Mouse (Mus musculus) testis, postnatal 10 days (tissue): Measurements from ENCODE around the gene Atp8b5.

Experiments used
- DNase-seq: peaks from one replicate; pipeline ENCODE4 v3.0.0; 2021; ENCODE audit warnings: low spot score

Atp8b5 gene

GRCm38 (mm10) chr4:43383246-43384082 is 116.5 kb downstream of the Atp8b5 start:
- DNase-seq, result no peak

DNA sequence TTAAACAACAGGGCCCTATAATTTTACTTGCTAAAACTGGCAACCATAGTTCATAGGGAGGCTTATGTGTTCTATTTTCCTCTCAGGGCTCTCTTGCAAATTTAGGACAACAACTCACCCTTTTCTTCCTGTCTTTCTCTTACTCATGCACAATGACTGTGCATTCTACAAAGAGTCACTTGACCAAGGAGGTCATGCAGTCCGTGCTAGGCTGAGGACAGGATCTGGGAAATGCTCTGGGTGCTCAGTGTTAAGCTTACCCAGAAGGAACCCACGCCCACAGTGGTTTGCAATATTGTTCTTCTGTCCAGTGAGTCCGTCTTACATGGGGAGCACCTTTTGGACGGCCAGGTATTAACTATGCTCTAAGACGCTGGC is 117.1 kb downstream of the Atp8b5 start:
- DNase-seq, result no peak

DNA sequence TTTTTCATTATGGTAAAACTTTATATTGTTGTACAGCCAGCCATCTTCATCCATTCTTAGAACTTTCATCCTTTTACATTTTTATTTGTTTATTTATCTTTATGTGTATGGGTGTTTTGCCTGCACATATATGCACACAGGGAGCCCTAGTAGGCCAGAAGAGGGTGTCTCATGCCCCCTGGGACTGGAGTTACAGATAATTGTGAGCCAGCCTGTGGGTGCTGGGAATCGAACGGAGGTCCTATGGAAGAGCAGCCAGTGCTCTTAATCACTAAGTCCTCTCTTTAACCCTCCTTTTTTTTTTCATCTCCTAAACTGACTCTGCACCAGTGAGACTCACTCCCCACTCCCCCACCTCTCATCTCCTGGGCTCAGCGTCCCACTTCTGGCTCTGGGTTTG is 117.6 kb downstream of the Atp8b5 start:
- DNase-seq, result no peak

GRCm38 (mm10) chr4:43386932-43387331 is 120.0 kb downstream of the Atp8b5 start:
- no peak for DNase-seq

DNA sequence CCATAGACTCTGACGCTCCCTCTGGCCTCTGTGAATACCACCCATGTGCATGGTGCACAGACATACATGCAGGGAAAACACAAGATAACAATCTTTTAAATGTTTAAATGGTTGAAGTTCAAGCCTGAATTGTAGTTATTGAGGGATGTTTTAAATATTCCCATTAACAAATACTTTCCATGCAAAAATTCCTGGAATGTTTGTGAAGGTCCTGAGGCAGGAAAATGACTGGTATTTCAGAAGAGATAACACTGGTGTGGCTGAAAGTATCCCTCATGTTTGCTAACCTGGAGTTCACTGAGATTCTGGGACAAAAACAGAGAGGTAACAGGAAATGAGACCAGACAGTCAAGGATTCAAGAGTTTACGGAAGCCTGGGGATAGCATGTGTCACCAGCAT is 122.4 kb downstream of the Atp8b5 start:
- DNase-seq, result no peak

DNA sequence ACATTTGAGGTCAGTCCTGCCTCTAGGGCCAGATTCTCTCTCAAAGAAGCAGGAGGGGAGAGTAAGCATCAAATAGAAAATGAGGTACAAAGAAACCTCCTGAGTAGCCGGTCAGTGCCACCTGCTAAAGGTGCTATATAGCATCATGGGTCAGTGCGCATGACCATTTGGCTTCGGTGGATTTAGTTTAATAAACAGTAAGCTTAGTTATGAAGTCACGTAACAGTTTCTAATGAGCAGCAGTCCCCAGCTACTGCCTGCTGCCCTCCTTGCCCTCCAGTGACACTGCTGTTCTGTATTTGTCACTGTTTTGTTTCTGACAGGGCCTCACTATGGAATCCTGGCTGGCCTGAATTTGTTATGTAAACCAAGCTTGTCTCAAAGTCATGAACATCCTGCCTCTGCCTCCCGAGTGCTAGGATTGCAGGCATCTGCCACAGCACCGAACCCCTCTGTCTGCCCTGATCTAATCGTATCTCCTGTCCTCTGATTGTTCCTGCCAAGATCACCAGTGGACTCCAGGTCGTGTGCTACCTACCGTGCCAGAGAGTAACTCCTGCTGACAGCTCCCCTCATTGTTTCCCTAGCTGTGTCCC is 123.0 kb downstream of the Atp8b5 start:
- no peak for DNase-seq

DNA sequence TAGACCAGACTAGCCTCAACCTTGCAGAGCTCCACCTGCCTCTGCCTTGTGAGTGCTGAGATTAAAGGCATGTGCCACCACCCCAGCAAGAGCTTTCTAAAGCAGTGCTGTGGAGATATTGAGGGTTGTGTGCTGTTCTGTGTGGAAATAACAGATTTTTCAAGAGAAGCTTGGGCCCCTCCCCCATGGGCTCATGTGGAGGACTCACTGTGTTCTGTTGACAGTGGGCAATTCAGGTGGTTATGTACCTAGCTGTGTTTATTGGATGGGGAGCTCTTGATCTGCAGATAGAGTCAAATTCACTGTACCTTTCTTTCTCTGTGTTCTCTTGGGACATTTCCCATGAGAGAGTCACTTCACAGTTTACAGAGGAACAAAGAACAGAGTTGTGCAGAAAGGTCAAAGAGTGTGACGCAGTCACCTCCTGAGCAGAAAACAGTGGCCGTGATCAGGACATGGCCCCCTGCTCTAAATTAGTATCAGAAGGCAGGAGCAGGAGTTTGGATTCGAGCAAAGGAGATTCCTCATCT is 124.6 kb downstream of the Atp8b5 start:
- DNase-seq, result no peak

- DNase-seq, result peak; percentile 65
Measured at GRCm38 (mm10) chr4:43394345-43394891, 127.5 kb downstream of the Atp8b5 start.

DNA sequence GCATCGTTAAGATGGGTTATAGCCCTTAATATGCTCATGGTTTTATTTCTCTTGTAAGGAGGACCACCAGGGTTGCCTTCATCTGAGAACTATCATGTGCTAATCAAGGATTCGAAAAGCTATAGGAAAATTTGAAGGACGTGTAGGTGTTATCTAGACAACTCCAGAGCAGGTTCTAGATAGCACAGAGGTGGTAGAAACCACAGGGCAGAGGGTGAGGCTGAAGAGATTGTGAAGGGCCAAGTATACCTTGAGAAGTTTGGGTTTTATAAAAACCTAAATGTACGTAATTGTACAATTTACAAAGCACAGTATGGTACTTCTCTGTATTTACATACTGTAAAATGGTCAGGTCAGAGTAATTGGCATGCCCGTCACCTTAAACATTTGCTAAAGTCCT is 128.2 kb downstream of the Atp8b5 start:
- no peak for DNase-seq

GRCm38 (mm10) chr4:43395836-43396235 is 128.9 kb downstream of the Atp8b5 start:
- no peak for DNase-seq

GRCm38 (mm10) chr4:43396381-43396780 is 129.4 kb downstream of the Atp8b5 start:
- no peak for DNase-seq

DNA sequence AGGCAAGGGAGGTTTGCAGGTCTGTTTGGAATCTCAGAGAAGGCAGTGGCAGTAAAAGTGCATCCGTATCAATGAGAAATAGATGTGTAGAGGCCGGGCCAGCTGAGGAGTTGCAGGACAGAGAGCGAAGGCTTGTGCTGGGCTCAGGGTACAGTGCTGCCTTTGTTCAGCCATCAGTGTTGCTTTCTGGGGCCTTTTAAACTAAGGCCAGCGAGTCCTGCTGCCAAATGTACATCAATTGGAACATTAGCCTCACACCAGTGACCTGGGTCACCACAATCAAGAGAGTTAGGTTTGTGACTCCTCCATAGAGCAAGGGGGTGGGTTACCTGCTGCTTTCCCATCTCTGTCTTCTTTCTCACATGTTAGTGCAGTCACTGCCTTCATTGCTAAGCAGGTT is 131.1 kb downstream of the Atp8b5 start:
- peak; percentile 45 for DNase-seq

DNA sequence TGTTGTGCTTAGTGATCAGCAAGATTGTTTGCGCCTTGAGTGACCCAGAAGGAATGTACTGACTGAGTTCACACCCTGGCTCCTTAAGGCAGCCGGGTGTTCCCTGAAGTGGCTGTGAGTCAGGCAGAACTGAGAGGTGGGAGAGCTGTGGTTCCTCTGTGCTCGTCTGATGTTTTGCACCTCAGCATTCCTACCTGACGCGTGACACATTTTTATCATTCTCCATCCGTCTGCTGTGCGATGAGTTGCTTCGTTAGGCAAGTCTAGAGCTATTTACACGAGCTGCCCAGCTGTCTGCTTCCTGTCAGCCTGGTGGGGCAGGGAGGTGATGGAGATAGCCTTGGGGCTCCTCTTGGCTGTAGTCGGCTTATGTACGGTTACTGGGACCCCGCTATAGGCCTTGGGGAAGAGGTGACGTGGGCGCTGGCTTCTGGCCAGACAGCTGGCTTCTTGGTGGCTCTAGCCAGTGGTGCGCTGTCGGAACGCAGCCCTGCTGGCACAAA is 131.9 kb downstream of the Atp8b5 start:
- peak; percentile 72 for DNase-seq

DNA sequence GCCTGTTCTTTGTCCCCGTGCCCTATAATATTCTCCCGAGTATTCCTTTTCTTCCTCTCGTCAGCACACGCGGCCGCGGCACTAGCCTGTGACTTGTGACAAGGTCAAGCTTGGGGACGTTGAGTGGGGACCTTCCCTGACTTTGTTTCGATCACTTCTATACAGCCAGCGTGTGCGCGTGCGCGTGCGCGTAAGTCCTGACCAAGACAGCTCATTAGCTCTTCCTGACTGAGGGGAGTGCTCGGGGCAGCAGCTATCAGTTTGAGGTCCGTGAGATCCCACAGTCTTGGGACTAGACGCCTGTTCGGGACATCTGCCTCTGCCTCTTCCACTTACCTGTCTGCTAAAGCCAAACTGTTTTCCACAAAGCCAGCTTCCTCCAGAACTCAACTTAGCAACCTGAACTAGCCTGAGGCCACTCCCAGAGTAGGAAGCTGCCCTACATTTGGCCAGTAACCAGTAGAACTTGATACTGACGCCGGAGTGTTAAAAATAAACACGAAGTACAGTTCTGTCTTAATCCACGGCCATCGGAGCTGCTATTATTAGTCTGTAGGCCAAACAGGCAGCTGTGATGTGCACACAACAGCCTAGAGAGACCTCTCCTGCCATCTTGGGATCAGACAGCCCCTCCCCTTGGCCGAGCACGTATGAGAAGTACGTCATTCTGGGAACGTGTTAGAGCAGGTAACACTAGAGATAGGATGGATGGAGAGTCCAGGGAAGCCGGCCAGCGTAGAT is 132.6 kb downstream of the Atp8b5 start:
- DNase-seq, result peak; percentile 45

DNA sequence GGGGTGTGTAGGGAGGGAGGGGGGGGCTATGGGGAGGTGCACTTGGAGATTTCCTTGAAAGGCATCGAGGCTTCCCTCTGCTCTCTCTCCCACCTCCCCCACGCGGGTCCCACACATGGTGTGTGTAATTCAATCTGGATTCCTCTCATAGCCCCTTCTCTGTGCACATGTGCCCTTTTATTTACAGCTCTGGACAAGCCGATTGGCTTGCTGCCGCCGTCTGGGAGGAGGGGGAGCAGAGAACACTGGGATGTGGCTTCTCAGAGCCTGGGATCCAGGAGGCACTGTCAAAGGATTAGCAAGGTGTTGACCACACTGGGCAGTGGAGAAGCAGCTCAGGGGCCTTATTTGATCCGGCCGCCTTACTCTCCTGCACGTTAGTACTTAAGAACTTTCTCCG is 134.0 kb downstream of the Atp8b5 start:
- DNase-seq, result peak; percentile 64

DNA sequence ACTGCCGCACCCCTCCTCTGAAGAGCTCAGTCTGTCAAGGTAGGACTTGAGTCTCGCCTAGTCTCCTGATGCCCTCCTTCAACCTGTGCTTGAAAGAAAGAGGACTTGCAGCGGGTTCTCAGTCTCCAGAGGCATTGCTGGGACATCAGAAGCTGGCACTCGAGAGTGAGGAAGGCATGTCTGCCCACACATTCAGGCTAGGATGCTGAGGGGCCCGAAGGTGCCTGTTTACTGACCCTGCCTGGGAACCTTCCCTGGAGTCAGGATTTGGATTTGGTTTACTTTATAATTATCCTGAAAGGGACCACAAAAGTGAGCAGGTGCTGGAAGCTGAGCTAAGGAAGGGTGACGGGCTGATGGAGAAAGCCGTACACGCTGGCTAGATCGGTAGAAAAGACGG is 134.5 kb downstream of the Atp8b5 start:
- DNase-seq, result no peak

GRCm38 (mm10) chr4:43402212-43402611 is 135.3 kb downstream of the Atp8b5 start:
- peak; percentile 49 for DNase-seq

DNA sequence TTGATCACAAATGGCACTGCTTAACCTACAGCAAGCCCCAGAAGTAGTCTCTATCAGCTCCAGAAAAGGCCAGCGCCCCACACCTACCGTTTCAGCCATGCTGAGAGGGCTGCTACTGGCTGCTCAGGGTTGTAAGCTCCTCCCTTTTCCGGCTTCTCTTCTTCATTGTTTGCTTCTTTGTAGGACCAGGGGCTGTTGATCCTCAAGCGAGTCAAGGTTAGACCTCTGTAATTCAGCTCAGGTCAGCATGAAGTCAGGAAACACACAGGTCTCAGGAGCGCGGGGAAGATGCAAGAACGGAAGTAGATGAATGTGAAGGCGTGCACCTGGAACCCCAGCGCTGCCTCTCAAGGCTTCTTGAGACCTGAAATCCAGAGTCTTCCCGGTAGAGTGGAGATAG is 137.7 kb downstream of the Atp8b5 start:
- no peak for DNase-seq

GRCm38 (mm10) chr4:43406162-43406971 is 139.4 kb downstream of the Atp8b5 start:
- peak; percentile 84 for DNase-seq

DNA sequence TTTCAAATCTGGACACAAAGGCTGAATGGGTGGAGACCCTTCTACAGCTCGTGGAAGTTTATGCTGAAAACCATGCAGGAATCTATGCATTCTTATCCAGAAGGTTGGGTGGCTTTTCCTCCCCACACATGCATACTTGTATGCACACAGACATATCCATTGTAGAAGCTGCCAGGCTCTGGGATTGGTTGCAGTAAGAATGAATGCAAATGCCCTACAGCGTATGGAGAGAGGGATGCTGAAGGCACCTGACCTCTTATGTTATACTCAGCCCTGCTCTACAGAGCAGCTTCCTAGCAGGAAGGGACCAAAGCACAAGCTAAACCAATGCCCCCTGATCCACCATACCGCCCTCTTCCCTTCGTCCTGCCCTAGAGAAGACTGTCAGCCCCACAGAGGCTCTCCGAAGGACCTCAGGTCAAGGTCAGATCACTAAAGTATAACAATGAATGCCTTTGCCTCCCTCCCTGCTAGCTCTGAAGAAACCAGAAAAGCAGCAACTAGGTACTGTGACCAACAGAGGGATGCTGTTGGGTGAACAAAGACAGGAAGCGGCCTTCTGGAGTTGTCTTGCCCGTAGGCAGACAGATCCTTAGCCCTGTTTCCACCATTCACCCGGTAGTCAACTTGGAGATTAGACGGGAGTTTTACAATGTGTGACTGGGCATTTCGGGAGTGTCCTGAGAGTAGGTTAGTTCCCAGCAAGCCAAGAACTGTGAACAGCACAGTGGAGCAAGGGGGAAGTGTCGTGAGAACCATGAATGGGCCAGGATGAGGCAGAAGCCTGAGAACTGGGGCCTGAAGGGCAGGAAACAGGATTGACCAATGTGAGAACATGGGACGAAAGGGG is 140.3 kb downstream of the Atp8b5 start:
- no peak for DNase-seq
